Mouse (Mus musculus): Measurements from ENCODE around the gene Chka. TPM values are rescaled to one million over a fixed set of nuclear protein-coding genes. Genes with fewer than 3 reads are reported as not detected.

Gene Chka
- polyA plus RNA-seq, 1 experiment: 30.9 TPM

DNA sequence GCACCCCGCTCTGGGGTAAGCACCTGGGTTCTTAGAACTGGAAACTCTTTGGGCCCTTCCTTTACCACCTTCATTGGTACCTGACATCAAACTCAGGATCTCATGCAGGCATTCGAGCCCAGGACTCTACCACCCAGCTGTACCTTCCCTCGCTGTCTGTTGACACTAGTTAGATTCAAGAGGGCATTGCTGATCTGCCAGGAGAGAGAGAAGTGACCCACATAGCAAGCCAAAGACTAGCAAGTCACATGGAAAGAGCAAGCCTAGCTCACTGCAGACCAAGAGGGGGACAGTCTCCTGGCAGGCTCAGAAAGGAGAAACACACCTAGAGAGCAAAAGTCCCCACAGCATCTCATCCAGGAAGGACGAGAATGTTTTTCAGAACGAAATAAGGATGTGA is 10.9 kb upstream of the Chka start:
- no peaks in the 10 kb centered on the region for H3K79me2 ChIP-seq (ENCODE audit: control insufficient read depth, insufficient read depth)
- no peaks in the 10 kb centered on the region for H3K36me3 ChIP-seq (ENCODE audit: control insufficient read depth, insufficient read depth)
- H3ac ChIP-seq (ENCODE audit: control insufficient read depth, insufficient read length, low read depth): no peak overlapping the region
- H3K27me3 ChIP-seq (ENCODE audit: control insufficient read depth, insufficient read depth, insufficient read length): no peaks in the 10 kb centered on the region
- H3K79me3 ChIP-seq (ENCODE audit: low read depth): no peaks in the 10 kb centered on the region
- TF ChIP-seq MAX (IDR thresholded peaks at IDR 0.05) (no peak), FOSL1 (IDR thresholded peaks at IDR 0.05; ENCODE audit: insufficient read depth, low read length, poor library complexity, severe bottlenecking) (no peak), USF1 (IDR thresholded peaks at IDR 0.05; ENCODE audit: low read depth) (no peak), CEBPB (IDR thresholded peaks at IDR 0.05; ENCODE audit: low read depth) (no peak), CTCF (IDR thresholded peaks at IDR 0.05; ENCODE audit: control insufficient read depth, insufficient read depth, insufficient read length) (no peak), MYOD1 (IDR thresholded peaks at IDR 0.05; ENCODE audit: control insufficient read depth, insufficient read length, low read depth) (no peak), MYOG (IDR thresholded peaks at IDR 0.05; ENCODE audit: control insufficient read depth, extremely low read depth, insufficient read length) (no peak)
- H3K4me3 ChIP-seq (ENCODE audit: insufficient read depth, poor library complexity, severe bottlenecking): no peak overlapping the region

DNA sequence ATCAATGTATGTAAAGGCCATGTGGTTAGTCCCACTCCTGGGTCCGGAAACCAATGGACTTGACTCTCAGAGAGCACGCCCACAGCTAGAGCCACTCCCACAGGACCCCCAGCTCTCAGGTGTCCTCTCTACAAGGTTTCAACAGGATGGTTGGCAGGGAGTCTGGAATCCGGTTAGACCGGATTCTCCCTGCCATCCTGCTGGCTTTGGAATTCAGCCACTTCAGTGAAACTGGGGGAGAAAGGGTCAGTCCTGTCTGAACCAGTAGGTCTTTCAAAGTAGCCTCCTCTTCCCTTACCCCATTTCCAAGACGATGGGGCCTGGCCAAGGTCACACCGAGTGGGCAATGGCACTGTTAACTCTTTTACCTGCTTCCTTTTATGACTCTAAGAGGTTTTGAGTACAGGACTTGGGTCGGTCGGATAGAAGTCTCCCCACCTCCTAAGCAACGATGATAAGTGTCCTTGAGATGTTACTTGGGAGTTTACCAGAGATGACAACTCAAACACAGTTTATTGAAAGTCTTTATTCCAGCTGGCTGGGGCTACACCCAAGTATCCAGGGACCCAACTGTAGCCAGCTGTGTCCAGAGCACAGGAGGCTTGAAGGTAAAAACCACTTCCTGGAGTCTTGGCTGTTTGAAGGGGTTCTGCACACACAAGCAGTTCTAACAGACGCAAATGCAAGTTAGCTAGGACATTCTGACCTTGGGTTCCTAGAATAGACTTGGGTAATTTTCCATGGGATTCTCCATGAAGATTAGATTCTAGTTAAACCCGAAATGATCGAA is 9.0 kb upstream of the Chka start:
- Histone ChIP-seq H3K79me2 (ENCODE audit: control insufficient read depth, insufficient read depth) (no peaks in the 10 kb centered on the region), H3K27me3 (ENCODE audit: control insufficient read depth, insufficient read depth, insufficient read length) (no peaks in the 10 kb centered on the region), H3K4me3 (ENCODE audit: insufficient read depth, poor library complexity, severe bottlenecking) (no peak overlapping the region), H3ac (ENCODE audit: control insufficient read depth, insufficient read length, low read depth) (no peak overlapping the region), H3K36me3 (ENCODE audit: control insufficient read depth, insufficient read depth) (no peaks in the 10 kb centered on the region), H3K79me3 (ENCODE audit: low read depth) (no peaks in the 10 kb centered on the region)
- TF ChIP-seq CEBPB (IDR thresholded peaks at IDR 0.05; ENCODE audit: low read depth) (no peak), FOSL1 (IDR thresholded peaks at IDR 0.05; ENCODE audit: insufficient read depth, low read length, poor library complexity, severe bottlenecking) (no peak), MYOD1 (IDR thresholded peaks at IDR 0.05; ENCODE audit: control insufficient read depth, insufficient read length, low read depth) (no peak), MYOG (IDR thresholded peaks at IDR 0.05; ENCODE audit: control insufficient read depth, extremely low read depth, insufficient read length) (no peak), MAX (IDR thresholded peaks at IDR 0.05) (no peak), CTCF (IDR thresholded peaks at IDR 0.05; ENCODE audit: control insufficient read depth, insufficient read depth, insufficient read length) (no peak), USF1 (IDR thresholded peaks at IDR 0.05; ENCODE audit: low read depth) (no peak)

DNA sequence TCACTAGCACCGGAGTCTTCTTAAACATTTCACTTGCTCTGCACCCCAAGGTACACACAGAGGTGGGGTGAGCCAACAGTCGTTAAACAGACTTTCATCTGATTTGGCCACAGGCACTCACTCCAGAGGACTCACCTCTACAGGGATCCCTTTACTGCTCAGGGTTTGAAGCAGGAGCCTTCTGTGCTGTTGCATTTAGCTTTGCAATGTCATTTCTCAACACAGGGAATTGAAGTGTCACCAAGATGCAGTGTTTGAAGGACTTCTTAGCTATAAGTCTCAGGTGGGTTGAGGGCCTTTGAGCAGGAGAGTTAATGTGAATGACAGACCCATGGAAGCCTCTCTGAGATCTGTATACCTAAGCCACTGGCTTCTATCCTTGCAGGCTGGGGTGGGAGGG is 7.9 kb upstream of the Chka start:
- no peaks in the 10 kb centered on the region for H3K79me2 ChIP-seq (ENCODE audit: control insufficient read depth, insufficient read depth)
- H3K36me3 ChIP-seq (ENCODE audit: control insufficient read depth, insufficient read depth): no peaks in the 10 kb centered on the region
- H3K79me3 ChIP-seq (ENCODE audit: low read depth): no peaks in the 10 kb centered on the region
- H3K27me3 ChIP-seq (ENCODE audit: control insufficient read depth, insufficient read depth, insufficient read length): no peaks in the 10 kb centered on the region
- H3ac ChIP-seq (ENCODE audit: control insufficient read depth, insufficient read length, low read depth): no peak overlapping the region
- TF ChIP-seq MYOD1 (IDR thresholded peaks at IDR 0.05; ENCODE audit: control insufficient read depth, insufficient read length, low read depth): no peak
- no peak overlapping the region for H3K4me3 ChIP-seq (ENCODE audit: insufficient read depth, poor library complexity, severe bottlenecking)

DNA sequence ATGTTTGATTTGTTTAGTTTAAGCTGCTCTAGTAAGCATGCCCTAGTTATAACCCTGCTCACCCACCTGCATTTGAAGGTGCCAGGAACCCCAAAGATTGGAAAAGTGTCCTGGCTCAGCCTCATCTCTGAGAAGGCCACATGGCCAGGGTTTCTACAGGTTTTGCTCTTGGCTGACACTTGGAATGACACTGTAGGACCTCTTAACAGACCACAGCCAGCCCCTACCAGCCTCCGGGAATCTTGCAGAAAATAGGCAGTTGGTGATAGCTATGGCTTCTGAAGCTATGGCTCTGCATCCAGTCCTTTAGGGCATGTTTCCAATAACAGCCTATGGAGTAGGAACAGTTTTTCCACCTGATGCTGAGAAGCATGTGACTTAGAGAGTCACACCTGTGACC is 6.7 kb upstream of the Chka start:
- Histone ChIP-seq H3K79me3 (ENCODE audit: low read depth) (no peaks in the 10 kb centered on the region), H3K27me3 (ENCODE audit: control insufficient read depth, insufficient read depth, insufficient read length) (no peaks in the 10 kb centered on the region), H3K4me3 (ENCODE audit: insufficient read depth, poor library complexity, severe bottlenecking) (no peak overlapping the region), H3ac (ENCODE audit: control insufficient read depth, insufficient read length, low read depth) (no peak overlapping the region), H3K79me2 (ENCODE audit: control insufficient read depth, insufficient read depth) (no peaks in the 10 kb centered on the region), H3K36me3 (ENCODE audit: control insufficient read depth, insufficient read depth) (no peaks in the 10 kb centered on the region)
- no peak for TF ChIP-seq FOSL1 (IDR thresholded peaks at IDR 0.05; ENCODE audit: insufficient read depth, low read length, poor library complexity, severe bottlenecking)
- TF ChIP-seq CEBPB (IDR thresholded peaks at IDR 0.05; ENCODE audit: low read depth): no peak
- no peak for TF ChIP-seq MYOD1 (IDR thresholded peaks at IDR 0.05; ENCODE audit: control insufficient read depth, insufficient read length, low read depth)
- no peak for TF ChIP-seq MAX (IDR thresholded peaks at IDR 0.05)
- TF ChIP-seq MYOG (IDR thresholded peaks at IDR 0.05; ENCODE audit: control insufficient read depth, extremely low read depth, insufficient read length): no peak
- no peak for TF ChIP-seq CTCF (IDR thresholded peaks at IDR 0.05; ENCODE audit: control insufficient read depth, insufficient read depth, insufficient read length)
- TF ChIP-seq USF1 (IDR thresholded peaks at IDR 0.05; ENCODE audit: low read depth): no peak

DNA sequence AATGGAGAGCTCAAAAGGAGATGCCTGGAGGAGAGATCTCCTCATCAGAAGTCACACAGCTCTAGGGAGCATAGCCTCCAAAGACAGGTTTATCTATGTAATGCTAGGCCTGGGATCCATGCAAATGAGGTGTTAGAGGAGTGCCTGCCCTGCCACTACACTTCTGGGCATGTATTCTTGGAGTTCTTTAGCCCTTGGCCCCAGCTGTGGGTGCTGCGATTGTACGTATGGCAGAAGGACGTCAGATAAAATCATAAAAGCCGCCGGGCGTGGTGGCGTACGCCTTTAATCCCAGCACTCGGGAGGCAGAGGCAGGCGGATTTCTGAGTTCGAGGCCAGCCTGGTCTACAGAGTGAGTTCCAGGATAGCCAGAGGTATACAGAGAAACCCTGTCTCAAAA is 6.2 kb upstream of the Chka start:
- H3ac ChIP-seq (ENCODE audit: control insufficient read depth, insufficient read length, low read depth): no peak overlapping the region
- H3K79me2 ChIP-seq (ENCODE audit: control insufficient read depth, insufficient read depth): no peaks in the 10 kb centered on the region
- TF ChIP-seq CTCF (IDR thresholded peaks at IDR 0.05; ENCODE audit: control insufficient read depth, insufficient read depth, insufficient read length) (no peak), CEBPB (IDR thresholded peaks at IDR 0.05; ENCODE audit: low read depth) (no peak), MAX (IDR thresholded peaks at IDR 0.05) (no peak), MYOG (IDR thresholded peaks at IDR 0.05; ENCODE audit: control insufficient read depth, extremely low read depth, insufficient read length) (no peak), USF1 (IDR thresholded peaks at IDR 0.05; ENCODE audit: low read depth) (no peak), MYOD1 (IDR thresholded peaks at IDR 0.05; ENCODE audit: control insufficient read depth, insufficient read length, low read depth) (no peak), FOSL1 (IDR thresholded peaks at IDR 0.05; ENCODE audit: insufficient read depth, low read length, poor library complexity, severe bottlenecking) (no peak)
- H3K79me3 ChIP-seq (ENCODE audit: low read depth): no peaks in the 10 kb centered on the region
- H3K4me3 ChIP-seq (ENCODE audit: insufficient read depth, poor library complexity, severe bottlenecking): no peak overlapping the region
- H3K36me3 ChIP-seq (ENCODE audit: control insufficient read depth, insufficient read depth): no peaks in the 10 kb centered on the region
- no peaks in the 10 kb centered on the region for H3K27me3 ChIP-seq (ENCODE audit: control insufficient read depth, insufficient read depth, insufficient read length)

Data from C2C12 (cell line).